Mouse (Mus musculus): ENCODE data around the gene Stum. TPM values are rescaled to one million over a fixed set of nuclear protein-coding genes. Genes with fewer than 3 reads are reported as not detected.

The Stum gene
- total RNA-seq, 2 experiments from 2014 or later, result 131 to 139 TPM

Other genes starting within 250 kb of the Stum start
- 10 to 100 TPM; 21.3 to 21.5 TPM for gene Psen2, start 220.1 kb downstream of the Stum start, total RNA-seq (2021)
- 10 to 100 TPM; 11.6 to 12.9 TPM for gene Itpkb, start 153.0 kb downstream of the Stum start, total RNA-seq (2021)
- 100 to 1,000 TPM; 102 to 104 TPM for gene Parp1, start 85.4 kb upstream of the Stum start, total RNA-seq (2021)
- 1 to 10 TPM; 4.3 to 4.7 TPM for gene Lin9, start 157.6 kb upstream of the Stum start, total RNA-seq (2021)
- gene Mixl1, start 213.5 kb upstream of the Stum start, total RNA-seq (2021), result not detected
- 10 to 100 TPM; 31.8 to 32.2 TPM for gene Acbd3, start 242.5 kb upstream of the Stum start, total RNA-seq (2021)